Mouse (Mus musculus): ENCODE data around the gene Abcg1. TPM values are rescaled to one million over a fixed set of nuclear protein-coding genes. Genes with fewer than 3 reads are reported as not detected.

Gene Abcg1
- polyA plus RNA-seq, 1 experiment from 2014 or later = 5.6 TPM

Other genes with a start within 250 kb of the Abcg1 start
- gene Glp1r, start 155.9 kb upstream of the Abcg1 start, polyA plus RNA-seq (2015; fragmentation: Nextera tagmentation; extraction: Ambion mirVana) = 0.34 and 0.54 TPM in 2 replicates
- gene Umodl1, start 103.0 kb upstream of the Abcg1 start, polyA plus RNA-seq (2015; fragmentation: Nextera tagmentation; extraction: Ambion mirVana) = not detected in 2 replicates
- 1,304 and 1,371 TPM in 2 replicates for gene Tff3, start 72.0 kb downstream of the Abcg1 start, polyA plus RNA-seq (2015; fragmentation: Nextera tagmentation; extraction: Ambion mirVana)
- gene Tff2, start 86.6 kb downstream of the Abcg1 start, polyA plus RNA-seq (2015; fragmentation: Nextera tagmentation; extraction: Ambion mirVana) = 5.2 and 7.2 TPM in 2 replicates
- 1.5 and 2.7 TPM in 2 replicates for gene Tff1, start 107.6 kb downstream of the Abcg1 start, polyA plus RNA-seq (2015; fragmentation: Nextera tagmentation; extraction: Ambion mirVana)
- gene Tmprss3, start 141.3 kb downstream of the Abcg1 start, polyA plus RNA-seq (2015; fragmentation: Nextera tagmentation; extraction: Ambion mirVana) = 0.05 and 0.06 TPM in 2 replicates
- gene Ubash3a, start 150.2 kb downstream of the Abcg1 start, polyA plus RNA-seq (2015; fragmentation: Nextera tagmentation; extraction: Ambion mirVana) = 0.38 and 0.45 TPM in 2 replicates
- 0.88 and 0.94 TPM in 2 replicates for gene Rsph1, start 219.7 kb downstream of the Abcg1 start, polyA plus RNA-seq (2015; fragmentation: Nextera tagmentation; extraction: Ambion mirVana)
- 21.1 and 21.5 TPM in 2 replicates for gene Slc37a1, start 229.1 kb downstream of the Abcg1 start, polyA plus RNA-seq (2015; fragmentation: Nextera tagmentation; extraction: Ambion mirVana)

Data from intestine, embryonic 16.5 days (tissue).